In genomic region chr7:140120484-140120883, GRCm38 (mm10) we compare ENCODE assay signal across 19 mouse cellular contexts. TPM values are rescaled to one million over a fixed set of nuclear protein-coding genes. Genes with fewer than 3 reads are reported as not detected.
"Had no signal": no experiment of that assay in that cellular context is flagged by ENCODE, and none has a peak within 500 bp of the region (broad histone marks: within the 10 kb centered on the region; RNA-seq: fewer than 3 reads in every experiment).

No protein-coding gene starts in this region.

- H3K27ac ChIP-seq: neural tube, embryonic 13.5 days; neural tube, embryonic 15.5 days; stomach, embryonic 15.5 days; stomach, postnatal 0 days had no signal

- H3K9me3 ChIP-seq: neural tube, embryonic 13.5 days; neural tube, embryonic 15.5 days; stomach, embryonic 15.5 days had no signal

- H3K4me3 ChIP-seq: neural tube, embryonic 13.5 days; neural tube, embryonic 15.5 days; stomach, embryonic 15.5 days had no signal

- H3K4me2 ChIP-seq: neural tube, embryonic 13.5 days; neural tube, embryonic 15.5 days; stomach, embryonic 15.5 days had no signal

- DNase-seq: retina, postnatal 1 day; right cerebral cortex, adult 18-20 months; right cerebral cortex, postnatal 14 days; right cerebral cortex, postnatal 25 days; right cerebral cortex, postnatal 4 days; spleen, adult 18-20 months; thymus, adult 18-20 months; thymus, adult 2 months; thymus, postnatal 14 days; thymus, postnatal 25 days; thymus, postnatal 36 days; thymus, postnatal 4 days had no signal

- H3K36me3 ChIP-seq: neural tube, embryonic 13.5 days; neural tube, embryonic 15.5 days; stomach, embryonic 15.5 days had no signal

- H3K27me3 ChIP-seq: neural tube, embryonic 13.5 days; neural tube, embryonic 15.5 days; stomach, embryonic 15.5 days had no signal

- H3K9ac ChIP-seq: neural tube, embryonic 13.5 days; neural tube, embryonic 15.5 days; stomach, embryonic 15.5 days had no signal

RNA-seq across cellular contexts. Expression of gene Prap1, which starts 27.3 kb away (rescaled TPM):
- total RNA-seq: neutrophil, adult 5-6 weeks had no signal
- polyA plus RNA-seq: neural tube, embryonic 13.5 days; neural tube, embryonic 14.5 days; neural tube, embryonic 15.5 days; spleen, adult 2 months had no signal
